Mouse (Mus musculus): ENCODE data around the gene Nrip3. TPM values are rescaled to one million over a fixed set of nuclear protein-coding genes. Genes with fewer than 3 reads are reported as not detected.

The Nrip3 gene
- total and polyA plus RNA-seq, 2 experiments from 2014 or later: 0.33 to 0.53 TPM

- TF ChIP-seq CTCF (IDR thresholded peaks at IDR 0.05; ENCODE audit: low read depth): no peak
- TF ChIP-seq EP300 (IDR thresholded peaks at IDR 0.05; ENCODE audit: low read depth): no peak
- Histone ChIP-seq H3K4me2 (ENCODE audit: low read depth, low read length) (no peak overlapping the region), H3K9me3 (replicated peaks; ENCODE audit: control insufficient read depth, low read length) (no peaks in the 10 kb centered on the region), H3K27me3 (ENCODE audit: control insufficient read depth, insufficient read depth, low read length) (peaks cover 3% of the 10 kb centered on the region; the same call in 1 of the 2 replicates), H3K4me3 (ENCODE audit: low read depth, low read length) (no peak overlapping the region), H3K9ac (replicated peaks; ENCODE audit: low read depth, low read length) (no peak overlapping the region), H3K4me1 (ENCODE audit: control insufficient read depth, insufficient read depth) (peaks cover 12% of the 10 kb centered on the region), H3K36me3 (replicated peaks; ENCODE audit: control insufficient read depth, insufficient read depth, low read length) (no peaks in the 10 kb centered on the region), H3K27ac (ENCODE audit: low read depth) (no peak overlapping the region)
- DNase-seq (ENCODE audit: low spot score) (no peak), ATAC-seq (ENCODE audit: insufficient read depth, low read depth) (no peak)
- WGBS: 71% methylated on average over 3 of the region's 3 CpGs
Observed at GRCm38 (mm10) chr7:109790818-109791217, 9.0 kb upstream of the Nrip3 start.

GRCm38 (mm10) chr7:109787860-109788259, 6.0 kb upstream of the Nrip3 start:
- Histone ChIP-seq H3K9me3 (replicated peaks; ENCODE audit: control insufficient read depth, low read length) (no peaks in the 10 kb centered on the region), H3K4me2 (ENCODE audit: low read depth, low read length) (no peak overlapping the region), H3K27ac (ENCODE audit: low read depth) (no peak overlapping the region), H3K4me1 (ENCODE audit: control insufficient read depth, insufficient read depth) (no peaks in the 10 kb centered on the region), H3K36me3 (replicated peaks; ENCODE audit: control insufficient read depth, insufficient read depth, low read length) (no peaks in the 10 kb centered on the region), H3K27me3 (ENCODE audit: control insufficient read depth, insufficient read depth, low read length) (peaks cover 14% of the 10 kb centered on the region), H3K9ac (replicated peaks; ENCODE audit: low read depth, low read length) (no peak overlapping the region), H3K4me3 (ENCODE audit: low read depth, low read length) (no peak overlapping the region)
- TF ChIP-seq CTCF (IDR thresholded peaks at IDR 0.05; ENCODE audit: low read depth) (no peak), EP300 (IDR thresholded peaks at IDR 0.05; ENCODE audit: low read depth) (no peak)
- ATAC-seq (ENCODE audit: insufficient read depth, low read depth) (no peak), DNase-seq (ENCODE audit: low spot score) (no peak)
- WGBS: 76% methylated on average over 2 of the region's 2 CpGs

GRCm38 (mm10) chr7:109783281-109783680, 1.5 kb upstream of the Nrip3 start:
- no peak overlapping the region for H3K9ac ChIP-seq (replicated peaks; ENCODE audit: low read depth, low read length)
- WGBS: 27% methylated on average over 7 of the region's 7 CpGs
- peaks cover 5% of the 10 kb centered on the region; the same call in 1 of the 2 replicates for H3K4me1 ChIP-seq (ENCODE audit: control insufficient read depth, insufficient read depth)
- TF ChIP-seq EP300 (IDR thresholded peaks at IDR 0.05; ENCODE audit: low read depth) (no peak), CTCF (IDR thresholded peaks at IDR 0.05; ENCODE audit: low read depth) (no peak)
- no peak overlapping the region for H3K4me2 ChIP-seq (ENCODE audit: low read depth, low read length)
- ATAC-seq (ENCODE audit: insufficient read depth, low read depth) (no peak), DNase-seq (ENCODE audit: low spot score) (no peak)
- peaks cover 55% of the 10 kb centered on the region for H3K27me3 ChIP-seq (ENCODE audit: control insufficient read depth, insufficient read depth, low read length)
- H3K9me3 ChIP-seq (replicated peaks; ENCODE audit: control insufficient read depth, low read length): no peaks in the 10 kb centered on the region
- H3K36me3 ChIP-seq (replicated peaks; ENCODE audit: control insufficient read depth, insufficient read depth, low read length): no peaks in the 10 kb centered on the region
- no peak overlapping the region for H3K27ac ChIP-seq (ENCODE audit: low read depth)
- no peak overlapping the region for H3K4me3 ChIP-seq (ENCODE audit: low read depth, low read length)

GRCm38 (mm10) chr7:109781087-109781469, 747 bp downstream of the Nrip3 start:
- H3K9me3 ChIP-seq (replicated peaks; ENCODE audit: control insufficient read depth, low read length): no peaks in the 10 kb centered on the region
- 0 out of 2 replicates have a peak overlapping the region, but pooled peaks have one; percentile 6 for H3K9ac ChIP-seq (replicated peaks; ENCODE audit: low read depth, low read length)
- no peak for DNase-seq (ENCODE audit: low spot score)
- peaks cover 5% of the 10 kb centered on the region; the same call in 1 of the 2 replicates for H3K4me1 ChIP-seq (ENCODE audit: control insufficient read depth, insufficient read depth)
- 3% methylated on average over 24 of the region's 24 CpGs for WGBS
- H3K27me3 ChIP-seq (ENCODE audit: control insufficient read depth, insufficient read depth, low read length): peaks cover 62% of the 10 kb centered on the region
- TF ChIP-seq EP300 (IDR thresholded peaks at IDR 0.05; ENCODE audit: low read depth) (no peak), CTCF (IDR thresholded peaks at IDR 0.05; ENCODE audit: low read depth) (no peak)
- H3K4me2 ChIP-seq (ENCODE audit: low read depth, low read length): peak overlapping the region; percentile 84
- ATAC-seq (ENCODE audit: insufficient read depth, low read depth): no peak; the same call in 1 of the 2 replicates
- peak overlapping the region; percentile 49 for H3K4me3 ChIP-seq (ENCODE audit: low read depth, low read length)
- no peaks in the 10 kb centered on the region for H3K36me3 ChIP-seq (replicated peaks; ENCODE audit: control insufficient read depth, insufficient read depth, low read length)
- no peak overlapping the region for H3K27ac ChIP-seq (ENCODE audit: low read depth)

GRCm38 (mm10) chr7:109772251-109772650, 9.6 kb downstream of the Nrip3 start:
- 0 out of 2 replicates have a peak, but pooled peaks cover 2% of the 10 kb centered on the region for H3K27me3 ChIP-seq (ENCODE audit: control insufficient read depth, insufficient read depth, low read length)
- H3K4me2 ChIP-seq (ENCODE audit: low read depth, low read length): no peak overlapping the region
- H3K9me3 ChIP-seq (replicated peaks; ENCODE audit: control insufficient read depth, low read length): no peaks in the 10 kb centered on the region
- DNase-seq (ENCODE audit: low spot score) (no peak), ATAC-seq (ENCODE audit: insufficient read depth, low read depth) (no peak)
- TF ChIP-seq EP300 (IDR thresholded peaks at IDR 0.05; ENCODE audit: low read depth) (no peak), CTCF (IDR thresholded peaks at IDR 0.05; ENCODE audit: low read depth) (no peak)
- H3K27ac ChIP-seq (ENCODE audit: low read depth): no peak overlapping the region
- no peaks in the 10 kb centered on the region for H3K4me1 ChIP-seq (ENCODE audit: control insufficient read depth, insufficient read depth)
- H3K36me3 ChIP-seq (replicated peaks; ENCODE audit: control insufficient read depth, insufficient read depth, low read length): no peaks in the 10 kb centered on the region
- H3K9ac ChIP-seq (replicated peaks; ENCODE audit: low read depth, low read length): no peak overlapping the region
- H3K4me3 ChIP-seq (ENCODE audit: low read depth, low read length): no peak overlapping the region

GRCm38 (mm10) chr7:109768699-109769383, 13.0 kb downstream of the Nrip3 start:
- H3K4me3 ChIP-seq (ENCODE audit: low read depth, low read length): no peak overlapping the region
- 34% methylated on average over 2 of the region's 2 CpGs for WGBS
- no peak for ATAC-seq (ENCODE audit: insufficient read depth, low read depth)
- DNase-seq (ENCODE audit: low spot score): no peak
- TF ChIP-seq EP300 (IDR thresholded peaks at IDR 0.05; ENCODE audit: low read depth): no peak
- TF ChIP-seq CTCF (IDR thresholded peaks at IDR 0.05; ENCODE audit: low read depth): no peak
- H3K4me1 ChIP-seq (ENCODE audit: control insufficient read depth, insufficient read depth): no peaks in the 10 kb centered on the region
- no peaks in the 10 kb centered on the region for H3K36me3 ChIP-seq (replicated peaks; ENCODE audit: control insufficient read depth, insufficient read depth, low read length)
- H3K27ac ChIP-seq (ENCODE audit: low read depth): no peak overlapping the region
- no peak overlapping the region for H3K9ac ChIP-seq (replicated peaks; ENCODE audit: low read depth, low read length)
- no peaks in the 10 kb centered on the region for H3K27me3 ChIP-seq (ENCODE audit: control insufficient read depth, insufficient read depth, low read length)
- H3K4me2 ChIP-seq (ENCODE audit: low read depth, low read length): no peak overlapping the region
- H3K9me3 ChIP-seq (replicated peaks; ENCODE audit: control insufficient read depth, low read length): no peaks in the 10 kb centered on the region

All from heart, postnatal 0 days (tissue).